Mouse (Mus musculus) T-cell, adult 2 months (primary cell): ENCODE measurements around the gene Krt8.

Source experiments
- DNase-seq: peaks from one replicate; pipeline ENCODE4 v3.0.0; 2022; ENCODE audit warnings: low spot score

Gene Krt8

GRCm38 (mm10) chr15:102004189-102004588 lies at the start of gene Krt8:
Gene Krt8, minus strand, starts transcription at chr15:102004482.
- DNase-seq: no peak

GRCm38 (mm10) chr15:102051920-102052683 lies 47.8 kb upstream of the Krt8 start:
- no peak for DNase-seq

DNA sequence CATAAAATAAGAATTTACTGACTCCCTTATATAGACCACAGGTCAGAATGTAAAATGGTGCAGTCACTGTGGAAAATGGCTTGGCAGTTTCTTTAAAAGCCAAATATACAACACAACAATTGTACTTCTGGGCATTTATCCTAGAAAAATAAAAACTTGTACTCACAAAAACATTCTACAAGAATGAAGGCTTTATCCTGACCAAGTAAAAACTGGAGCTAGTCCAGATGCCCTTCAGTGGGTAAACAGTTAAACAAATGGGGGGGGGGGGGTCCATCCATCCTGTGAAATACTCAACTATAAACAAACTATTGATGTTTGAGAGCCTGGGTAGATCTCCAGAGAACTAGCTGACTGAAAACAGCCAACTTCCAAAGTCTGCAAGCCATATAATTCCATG lies 45.6 kb upstream of the Krt8 start:
- no peak for DNase-seq

DNA sequence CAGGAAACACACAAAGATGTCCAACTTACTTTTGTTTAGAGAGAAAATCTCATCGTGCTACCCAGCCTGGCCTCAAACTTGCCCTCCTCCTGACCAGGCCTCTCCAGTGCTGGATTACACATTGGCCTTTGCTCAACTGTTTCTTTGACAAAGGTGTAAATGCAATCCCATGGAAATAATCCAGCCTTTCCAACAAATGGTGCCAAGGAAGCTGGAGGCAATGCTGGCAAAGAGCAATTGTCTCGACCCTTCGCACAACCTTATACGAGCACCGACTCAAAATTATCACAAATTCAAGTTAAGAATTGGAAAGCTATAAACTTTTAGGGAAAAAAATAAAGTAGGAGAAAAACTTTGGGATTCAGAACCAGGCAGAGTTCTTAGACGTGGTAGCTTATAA lies 43.7 kb upstream of the Krt8 start:
- DNase-seq: no peak

DNA sequence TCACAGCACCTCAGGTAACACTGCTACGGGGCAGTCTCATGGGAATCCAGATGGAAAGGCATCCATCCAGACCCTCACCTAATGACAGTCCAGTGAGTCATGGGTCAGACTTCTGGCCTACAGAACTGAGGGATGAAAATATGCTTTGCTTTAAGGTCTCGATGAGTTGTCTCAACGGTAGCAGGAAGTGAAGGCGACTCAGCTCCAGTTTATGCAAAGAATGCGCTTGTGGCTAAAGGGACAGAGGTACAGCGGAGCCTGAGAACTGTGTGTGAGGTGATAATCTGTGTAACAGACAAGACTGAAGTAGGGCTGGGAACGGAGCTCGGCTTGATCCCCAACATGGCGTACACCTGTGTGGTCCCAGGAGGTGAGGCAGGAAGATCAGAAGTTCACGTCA lies 41.4 kb upstream of the Krt8 start:
- no peak for DNase-seq

- DNase-seq: no peak
Measured at GRCm38 (mm10) chr15:102044745-102045144, 40.5 kb upstream of the Krt8 start.

DNA sequence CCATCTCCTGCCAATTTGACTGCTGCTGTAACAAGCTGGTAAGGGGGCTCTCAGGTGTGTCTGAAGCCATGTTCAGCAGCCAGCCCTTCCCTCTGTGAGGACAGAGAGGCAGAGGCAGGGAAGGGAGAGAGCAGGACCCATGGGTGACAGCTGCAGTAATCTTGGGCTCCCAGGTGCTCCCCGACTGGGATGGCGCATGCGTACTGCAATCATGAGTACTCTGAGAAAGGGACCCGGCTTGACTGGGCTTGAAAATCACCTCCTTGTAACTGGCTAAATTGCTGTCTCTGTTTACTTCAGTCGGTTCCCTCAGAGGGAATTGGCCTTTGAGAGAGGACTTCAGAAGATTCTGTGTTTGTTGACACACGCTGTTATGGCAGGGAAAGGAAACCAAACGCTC lies 37.7 kb upstream of the Krt8 start:
- DNase-seq: no peak

DNA sequence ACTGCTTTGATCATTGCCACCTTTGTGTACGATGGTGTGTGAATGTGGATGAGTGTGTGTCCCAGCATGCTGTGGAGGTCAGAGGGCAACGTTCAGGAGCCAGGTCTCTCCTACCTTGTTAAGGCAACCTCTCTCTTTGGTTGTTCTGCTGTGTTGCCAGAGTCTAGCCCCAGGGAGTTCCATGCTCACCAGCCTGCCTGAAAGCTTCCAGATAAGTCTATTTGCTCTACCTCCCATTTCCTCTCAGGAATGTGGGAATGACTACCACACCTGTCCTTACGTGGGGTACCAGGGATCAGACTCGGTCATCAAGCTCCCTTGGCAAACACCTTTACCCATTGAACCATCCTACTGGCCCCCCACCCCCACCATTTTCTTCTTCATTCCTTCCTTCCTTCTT lies 36.0 kb upstream of the Krt8 start:
- DNase-seq: no peak

- DNase-seq: no peak
Measured at GRCm38 (mm10) chr15:102034121-102035053, 30.1 kb upstream of the Krt8 start.

DNA sequence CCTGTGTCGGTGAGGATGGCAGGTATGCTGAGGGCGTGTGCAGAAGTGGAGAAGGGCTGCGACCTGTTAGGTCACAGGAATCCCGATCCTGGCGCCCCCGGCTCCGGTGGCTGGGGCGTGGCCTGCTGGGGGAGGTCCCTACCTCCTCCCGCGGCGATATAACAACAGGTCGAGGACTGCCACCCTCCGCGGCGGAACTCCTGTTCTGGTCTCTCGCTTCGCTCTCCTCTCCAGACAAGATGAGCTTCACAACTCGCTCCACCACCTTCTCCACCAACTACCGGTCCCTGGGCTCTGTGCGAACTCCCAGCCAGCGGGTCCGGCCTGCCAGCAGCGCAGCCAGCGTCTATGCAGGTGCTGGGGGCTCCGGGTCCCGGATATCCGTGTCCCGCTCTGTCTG lies 23.8 kb upstream of the Krt8 start, which contains the start of gene Krt18:
TSS of gene Krt18 (plus strand) at position 141 of the 400 bp plus-strand sequence.
- no peak for DNase-seq

GRCm38 (mm10) chr15:102026430-102026829 lies 22.1 kb upstream of the Krt8 start:
- DNase-seq: no peak

DNA sequence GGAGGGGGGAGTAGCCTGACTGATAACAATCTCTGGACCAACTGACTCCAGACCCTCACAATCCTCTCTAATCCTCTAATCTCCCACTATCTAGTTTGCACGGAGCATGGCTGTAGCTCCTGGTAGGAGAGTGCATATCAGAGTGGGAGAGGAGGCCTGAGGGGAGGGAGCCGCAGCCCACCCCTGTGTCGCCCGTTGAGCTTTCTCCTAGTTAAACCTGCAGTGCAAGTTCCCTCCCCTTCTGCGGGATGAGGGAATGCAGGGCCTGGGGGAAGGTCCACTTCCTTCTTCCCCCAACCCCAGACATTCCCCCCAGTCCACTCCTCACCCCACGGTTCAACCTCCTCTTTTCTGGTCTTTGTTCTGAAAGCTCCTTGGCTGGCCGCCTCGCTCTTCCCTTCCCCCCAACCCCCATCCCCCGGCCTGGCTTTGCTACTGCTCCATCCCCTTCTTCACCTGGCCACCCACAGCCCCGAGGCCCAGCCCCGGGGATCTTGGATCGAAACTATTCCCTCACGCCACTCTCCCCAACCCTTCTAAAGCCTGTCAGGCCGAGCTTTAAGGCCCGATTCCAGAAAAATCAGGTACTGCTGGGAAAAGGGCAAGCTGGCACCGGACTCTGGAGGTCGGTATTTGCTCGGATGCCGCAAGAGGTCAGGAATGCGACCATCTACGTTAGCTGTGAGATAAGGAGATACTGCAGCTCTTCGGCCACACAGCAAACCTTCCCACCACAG lies 21.0 kb upstream of the Krt8 start:
- DNase-seq: no peak

DNA sequence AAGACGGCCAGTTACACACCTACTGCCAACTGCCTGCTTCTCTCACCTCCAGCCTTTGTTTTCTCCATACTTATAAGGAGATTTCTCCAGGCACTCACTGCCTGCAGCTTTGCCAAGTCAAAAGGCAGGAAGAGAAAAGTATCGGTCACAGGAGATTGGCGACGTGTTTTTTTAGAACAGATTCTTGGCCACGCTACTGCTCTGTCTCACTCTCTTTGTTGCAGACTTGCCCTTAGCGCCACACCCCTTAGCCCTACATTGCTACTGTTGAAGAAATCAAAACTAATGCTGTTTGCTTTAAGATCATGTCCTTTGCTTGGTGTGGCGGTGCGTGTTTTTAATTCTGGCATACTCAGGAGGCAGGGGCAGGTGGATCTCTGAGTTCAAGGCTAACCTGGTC lies 19.6 kb upstream of the Krt8 start:
- no peak for DNase-seq

DNA sequence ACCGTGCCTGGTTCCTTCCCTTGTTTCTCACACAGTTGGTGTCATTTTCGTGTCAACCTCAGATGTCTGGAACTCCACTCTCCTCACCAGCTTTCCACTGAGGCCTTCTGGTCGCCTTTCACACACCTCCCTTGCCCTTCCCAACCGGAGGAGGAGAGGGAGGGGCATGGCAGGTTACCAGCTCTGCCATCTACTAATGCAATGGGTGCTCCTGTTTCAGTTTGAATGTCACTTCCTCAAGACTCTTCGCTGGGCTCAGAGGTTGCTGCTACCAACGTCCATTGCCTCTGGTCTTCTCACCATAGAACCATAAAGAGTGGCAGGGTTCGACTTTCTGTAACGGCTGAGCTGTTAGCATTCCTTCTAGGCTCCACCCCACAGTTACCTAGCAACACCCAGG lies 18.2 kb upstream of the Krt8 start:
- DNase-seq: no peak

DNA sequence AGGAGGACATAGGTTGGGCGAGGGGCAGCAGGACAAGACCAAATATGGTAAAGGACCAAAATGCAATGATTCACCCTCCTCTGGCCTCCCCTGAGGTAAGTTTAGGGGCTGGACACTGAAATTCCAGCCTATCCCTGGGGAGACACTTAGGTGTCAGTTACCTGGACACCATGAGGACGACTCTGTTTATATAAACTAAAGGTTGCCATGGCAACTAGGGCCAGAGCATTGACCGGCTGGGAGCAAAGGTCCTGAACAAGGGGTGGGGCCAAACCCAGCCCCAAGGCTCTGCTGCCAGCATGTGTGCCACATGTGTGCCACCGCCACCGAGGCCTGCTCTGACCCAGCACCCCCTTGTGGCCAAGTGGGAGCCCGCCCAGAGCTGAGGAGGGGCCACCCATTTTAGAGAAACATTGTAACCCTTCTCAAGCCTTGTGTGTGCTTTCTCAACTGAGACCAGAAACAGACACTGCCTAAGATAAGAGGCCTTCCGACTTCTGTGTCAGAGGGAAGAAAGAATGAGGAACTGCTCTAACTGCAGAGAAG lies 13.7 kb upstream of the Krt8 start:
- no peak for DNase-seq

GRCm38 (mm10) chr15:102016787-102017186 lies 12.5 kb upstream of the Krt8 start:
- DNase-seq: no peak

GRCm38 (mm10) chr15:102016096-102016495 lies 11.8 kb upstream of the Krt8 start:
- DNase-seq: no peak

- no peak for DNase-seq
Measured at GRCm38 (mm10) chr15:102014848-102015247, 10.6 kb upstream of the Krt8 start.

GRCm38 (mm10) chr15:102013651-102014050 lies 9.4 kb upstream of the Krt8 start:
- DNase-seq: no peak

DNA sequence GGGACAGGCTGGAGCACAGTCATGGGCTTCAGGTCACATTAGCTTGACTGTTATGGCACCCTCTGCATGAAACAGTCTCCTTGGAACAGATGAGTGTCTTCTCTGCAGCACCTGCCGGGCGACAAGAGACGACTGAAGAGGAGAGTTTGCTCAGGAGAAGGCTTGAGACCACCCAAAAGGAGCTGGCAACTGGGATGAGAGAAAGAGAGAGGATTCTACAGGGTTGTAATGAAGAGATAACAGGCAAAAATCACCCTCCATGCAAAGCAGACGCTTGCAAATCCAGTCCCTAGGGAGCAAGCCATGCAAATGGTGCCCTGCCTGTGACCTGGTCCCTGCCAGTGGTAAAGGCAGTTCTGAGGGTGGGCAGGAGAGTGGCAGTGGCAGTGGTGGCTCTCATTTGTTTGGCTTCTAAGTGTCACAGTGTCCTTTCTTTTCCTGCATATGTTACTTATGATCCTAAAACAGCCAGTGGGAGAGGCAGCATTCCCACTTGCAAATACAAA lies 8.0 kb upstream of the Krt8 start:
- DNase-seq: no peak

DNA sequence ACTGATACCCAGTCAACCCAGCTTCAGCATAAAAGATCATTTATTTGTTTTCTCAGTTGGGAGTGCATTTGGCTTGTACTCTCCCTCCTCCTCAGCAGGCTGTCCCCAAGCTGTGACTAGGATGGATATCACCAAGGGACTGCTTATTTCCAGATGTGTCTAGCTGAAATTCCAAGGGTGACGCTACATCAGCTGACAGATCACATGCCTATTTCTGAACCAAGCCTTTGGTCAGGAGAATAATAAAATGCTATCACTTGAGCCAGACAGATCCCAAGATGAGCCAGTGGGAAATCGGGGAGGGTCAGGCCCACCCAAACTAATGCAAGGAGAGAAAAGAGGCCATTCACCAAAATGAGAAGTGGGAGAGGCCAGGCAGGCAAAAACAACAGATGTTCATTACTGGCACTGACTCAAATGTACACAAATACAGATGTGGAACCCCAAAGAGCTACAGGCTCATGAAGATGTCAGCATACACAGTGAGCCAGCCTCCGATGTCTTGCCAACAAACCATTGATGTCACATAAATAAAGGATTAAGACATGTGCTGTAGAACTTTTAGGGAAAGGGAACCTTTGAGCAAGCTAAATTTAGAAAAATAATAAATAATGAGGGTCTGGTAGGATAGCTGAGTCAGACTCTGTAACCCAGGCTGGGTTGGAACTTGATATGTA lies 6.4 kb upstream of the Krt8 start:
- DNase-seq: no peak
